Mouse (Mus musculus): ENCODE data around the gene Usp4. TPM values are rescaled to one million over a fixed set of nuclear protein-coding genes. Genes with fewer than 3 reads are reported as not detected.
A peak's percentile ranks its signal among the peaks of the same experiment; 100 is the strongest.

Usp4 gene
- total RNA-seq, 2 experiments from 2014 or later = 122 to 124 TPM

- DNase-seq (ENCODE audit: extremely low spot score in 1 of 2, low spot score in 2 of 2) = no peak
- H3K4me3 ChIP-seq = no peak within 1 kb of the TSS
- TF ChIP-seq CTCF (IDR thresholded peaks at IDR 0.05) = no peak
- no peak within 1 kb of the TSS for H3K27ac ChIP-seq
- intact Hi-C loops (cut with DNase I) = no loop called here
These were observed 88.5 kb downstream of the Usp4 start, which contains the start of gene BC048562 for GRCm38 (mm10) chr9:108436182-108436581. Gene BC048562, plus strand, starts transcription at chr9:108436482.

DNA sequence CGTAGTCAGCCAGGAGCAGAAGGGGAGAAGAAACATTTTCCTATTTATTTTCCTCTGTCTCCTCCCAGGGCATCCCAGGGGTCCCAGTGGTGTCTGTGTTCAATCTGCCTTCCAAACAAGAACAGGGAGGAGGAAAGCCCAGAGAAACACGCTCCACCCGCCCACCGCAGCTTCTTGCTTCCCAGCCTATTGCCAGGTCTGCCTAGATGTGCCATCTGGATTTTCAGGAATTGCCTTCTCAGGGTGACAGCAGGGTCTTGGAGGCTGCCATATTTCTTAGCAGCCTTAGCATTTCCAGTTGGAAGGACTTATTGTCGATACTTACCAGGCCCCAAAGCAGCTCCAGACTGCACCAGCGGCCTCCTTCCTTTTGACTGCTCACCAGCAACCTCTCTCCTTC, 91.5 kb downstream of the Usp4 start:
- DNase-seq (ENCODE audit: extremely low spot score in 1 of 2, low spot score in 2 of 2) = peak in 1 of 2 experiments; percentile 18
- TF ChIP-seq CTCF (IDR thresholded peaks at IDR 0.05) = no peak
- Histone ChIP-seq H3K27ac (no peak overlapping the region), H3K4me3 (no peak overlapping the region)
- intact Hi-C loops (cut with DNase I) = no loop called here

- TF ChIP-seq CTCF (IDR thresholded peaks at IDR 0.05) = no peak
- intact Hi-C loops (cut with DNase I) = loop anchor here (2.0 kb wide), 2 partner anchors 30 to 38 kb away; no protein-coding TSS in a partner anchor
These were observed 92.8 kb downstream of the Usp4 start for GRCm38 (mm10) chr9:108440485-108440884.

DNA sequence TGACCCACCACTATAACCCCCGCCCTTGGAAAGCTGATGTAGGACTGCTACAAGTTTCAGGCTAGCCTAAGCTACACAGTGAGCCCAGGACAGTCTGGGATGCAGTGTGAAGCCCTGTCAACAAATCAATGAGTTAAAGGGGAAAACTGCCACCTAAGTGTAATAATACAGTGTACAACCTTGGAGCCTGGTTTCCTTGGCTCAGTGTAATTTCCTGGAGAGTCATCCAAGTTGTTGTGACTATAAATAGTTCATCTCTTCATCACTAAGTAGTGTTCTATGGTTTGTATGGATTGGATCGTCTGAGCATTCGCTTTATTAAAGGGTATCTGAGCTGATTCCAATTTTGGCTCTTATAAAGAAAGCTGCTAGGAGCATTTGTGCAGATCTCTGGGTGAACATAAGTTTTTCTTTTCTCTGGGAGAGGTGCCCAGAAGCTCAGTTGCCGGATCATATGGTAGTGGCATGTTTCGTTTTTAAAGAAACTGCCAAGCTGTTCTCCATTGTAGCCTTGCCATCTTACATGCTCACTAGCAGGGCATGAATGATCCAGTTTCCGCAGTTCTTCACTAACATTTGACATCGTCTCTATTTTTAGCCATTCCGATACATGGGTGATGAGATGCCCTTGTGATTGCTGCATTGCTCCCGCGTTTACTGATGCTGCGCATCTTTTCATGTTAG, 93.7 kb downstream of the Usp4 start:
- no peak for DNase-seq (ENCODE audit: extremely low spot score in 1 of 2, low spot score in 2 of 2)
- intact Hi-C loops (cut with DNase I) = loop anchor here (2.0 kb wide), 2 partner anchors 31 to 39 kb away; no protein-coding TSS in a partner anchor
- peak overlapping the region; percentile 42 for H3K27ac ChIP-seq
- TF ChIP-seq CTCF (IDR thresholded peaks at IDR 0.05) = no peak
- no peak overlapping the region; the same call in 1 of the 2 replicates for H3K4me3 ChIP-seq

More at GRCm38 (mm10) chr9:108440485-108440884, 92.8 kb downstream of the Usp4 start:
- no peak for DNase-seq (ENCODE audit: extremely low spot score in 1 of 2, low spot score in 2 of 2)
- H3K4me3 ChIP-seq = no peak overlapping the region
- H3K27ac ChIP-seq = peak overlapping the region; percentile 42

Other genes starting within 250 kb of the Usp4 start
- 100 to 1,000 TPM; 300 to 320 TPM for gene Bsn, start 157.5 kb upstream of the Usp4 start, total RNA-seq (2021)
- gene Dag1, start 83.9 kb upstream of the Usp4 start, total RNA-seq (2021) = 10 to 100 TPM; 77.4 to 77.5 TPM
- gene Nicn1, start 57.4 kb upstream of the Usp4 start, total RNA-seq (2021) = 100 to 1,000 TPM; 122 to 130 TPM
- 10 to 100 TPM; 32.1 to 38.0 TPM for gene Amt, start 51.0 kb upstream of the Usp4 start, total RNA-seq (2021)
- 100 to 1,000 TPM; 154 to 159 TPM for gene Rhoa, start 41.7 kb upstream of the Usp4 start, total RNA-seq (2021)
- gene Tcta, start 41.7 kb upstream of the Usp4 start, total RNA-seq (2021) = 10 to 100 TPM; 29.3 to 35.4 TPM
- 10 to 100 TPM; 90.0 to 94.1 TPM for gene Gpx1, start 8.9 kb upstream of the Usp4 start, total RNA-seq (2021)
- gene 1700102P08Rik, start 45.0 kb downstream of the Usp4 start, total RNA-seq (2021) = 1 to 10 TPM; 2.0 to 3.3 TPM
- under 1 TPM; 0.26 to 0.29 TPM for gene Ccdc36, start 80.6 kb downstream of the Usp4 start, total RNA-seq (2021)
- not detected for gene BC048562, start 88.6 kb downstream of the Usp4 start, total RNA-seq (2021)
- 10 to 100 TPM; 31.3 to 44.6 TPM for gene Ccdc71, start 112.7 kb downstream of the Usp4 start, total RNA-seq (2021)
- gene Klhdc8b, start 113.7 kb downstream of the Usp4 start, total RNA-seq (2021) = 10 to 100 TPM; 30.7 to 32.8 TPM
- 10 to 100 TPM; 28.2 to 29.4 TPM for gene Lamb2, start 131.9 kb downstream of the Usp4 start, total RNA-seq (2021)
- gene Usp19, start 142.7 kb downstream of the Usp4 start, total RNA-seq (2021) = 100 to 1,000 TPM; 153 to 167 TPM
- 10 to 100 TPM; 75.3 to 78.0 TPM for gene Qars, start 159.9 kb downstream of the Usp4 start, total RNA-seq (2021)
- gene Qrich1, start 169.0 kb downstream of the Usp4 start, total RNA-seq (2021) = 100 to 1,000 TPM; 140 to 155 TPM
- gene Impdh2, start 212.4 kb downstream of the Usp4 start, total RNA-seq (2021) = 10 to 100 TPM; 53.5 to 54.1 TPM
- 10 to 100 TPM; 59.6 to 64.8 TPM for gene Ndufaf3, start 219.6 kb downstream of the Usp4 start, total RNA-seq (2021)
- gene Dalrd3, start 222.0 kb downstream of the Usp4 start, total RNA-seq (2021) = 10 to 100 TPM; 93.1 to 94.2 TPM
- 100 to 1,000 TPM; 107 to 109 TPM for gene Wdr6, start 230.9 kb downstream of the Usp4 start, total RNA-seq (2021)
- gene P4htm, start 249.8 kb downstream of the Usp4 start, total RNA-seq (2021) = 10 to 100 TPM; 83.8 to 93.6 TPM